Mouse (Mus musculus) neural tube, embryonic 15.5 days (tissue): ENCODE data around the gene Xdh. TPM values are rescaled to one million over a fixed set of nuclear protein-coding genes. Genes with fewer than 3 reads are reported as not detected.

ENCODE experiments used
- ATAC-seq: fragments of 200-750 bp; cut with Nextera tagmentation; 2 replicates; pipeline ENCODE4 v1.8.0; 2017; ENCODE audit warnings: mild to moderate bottlenecking, moderate TSS enrichment, moderate library complexity; ENCODE audit not compliant: low FRiP score
- H3K27ac ChIP-seq: fragments of 300-500 bp; sonication (generic); replicated peaks from 2 replicates; pipeline ENCODE4 v1.5.1; 2015; ENCODE audit warnings: mild to moderate bottlenecking, inconsistent platforms
- H3K27me3 ChIP-seq: fragments of 300-500 bp; sonication (generic); replicated peaks from 2 replicates; pipeline ENCODE4 v1.6.1; 2015; ENCODE audit warnings: inconsistent platforms
- H3K36me3 ChIP-seq: fragments of 300-500 bp; sonication (generic); 2 replicates; pipeline ENCODE4 v1.6.1; 2015; ENCODE audit warnings: inconsistent platforms
- H3K4me1 ChIP-seq: fragments of 300-500 bp; sonication (generic); 2 replicates; pipeline ENCODE4 v1.6.1; 2015; ENCODE audit warnings: inconsistent platforms
- H3K4me2 ChIP-seq: fragments of 300-500 bp; sonication (generic); 2 replicates; pipeline ENCODE4 v1.6.1; 2015; ENCODE audit warnings: inconsistent platforms, mild to moderate bottlenecking, moderate library complexity
- H3K4me3 ChIP-seq: fragments of 300-500 bp; sonication (generic); replicated peaks from 2 replicates; pipeline ENCODE4 v1.5.1; 2015; ENCODE audit warnings: mild to moderate bottlenecking, inconsistent platforms
- H3K9ac ChIP-seq: fragments of 300-500 bp; sonication (generic); replicated peaks from 2 replicates; pipeline ENCODE4 v1.6.1; 2015; ENCODE audit warnings: mild to moderate bottlenecking, inconsistent platforms
- H3K9me3 ChIP-seq: fragments of 300-500 bp; sonication (generic); replicated peaks from 2 replicates; pipeline ENCODE4 v1.6.1; 2016; ENCODE audit warnings: inconsistent platforms
- WGBS: fragments of 180-500 bp; shearing (Covaris S2); methylation state at CpG from one replicate; pipeline ENCODE4 v1.1.7; 2015; ENCODE audit warnings: mixed read lengths; 5-methylcytosine and 5-hydroxymethylcytosine counted together
- polyA plus RNA-seq: library from polyadenylated mRNA; unstranded; fragments of >200 nt; fragmentation: Nextera tagmentation; extraction: Ambion mirVana; gene quantifications from 2 replicates; pipeline ENCODE4 v1.2.1, GENCODE M21; 2015

Xdh gene
- polyA plus RNA-seq = 0.47 and 1.5 TPM in 2 replicates

GRCm38 (mm10) chr17:73950062-73950735 lies at the start of gene Xdh:
Gene Xdh (minus strand): TSS chr17:73950196.
- no peak within 1 kb of the TSS for H3K9ac ChIP-seq
- no peaks in the 10 kb centered on the region for H3K9me3 ChIP-seq
- no peaks in the 10 kb centered on the region for H3K4me1 ChIP-seq
- H3K4me3 ChIP-seq = no peak within 1 kb of the TSS
- H3K4me2 ChIP-seq = no peak within 1 kb of the TSS
- H3K27ac ChIP-seq = no peak within 1 kb of the TSS
- H3K27me3 ChIP-seq = no peaks in the 10 kb centered on the region
- 91% methylated on average over 13 of the region's 13 CpGs for WGBS
- ATAC-seq = no peak
- H3K36me3 ChIP-seq = no peaks in the 10 kb centered on the region

- H3K4me2 ChIP-seq = no peak overlapping the region
- H3K4me3 ChIP-seq = no peak overlapping the region
- H3K27ac ChIP-seq = no peak overlapping the region
- WGBS = 90% methylated on average over 13 of the region's 13 CpGs
- ATAC-seq = no peak
- H3K4me1 ChIP-seq = no peaks in the 10 kb centered on the region
- H3K27me3 ChIP-seq = no peaks in the 10 kb centered on the region
- no peaks in the 10 kb centered on the region for H3K36me3 ChIP-seq
- H3K9me3 ChIP-seq = no peaks in the 10 kb centered on the region
- H3K9ac ChIP-seq = no peak overlapping the region
Measured at GRCm38 (mm10) chr17:73995907-73996645, 46.1 kb upstream of the Xdh start.

- Histone ChIP-seq H3K27ac (no peak overlapping the region), H3K9ac (no peak overlapping the region), H3K4me3 (no peak overlapping the region), H3K9me3 (no peaks in the 10 kb centered on the region), H3K4me2 (no peak overlapping the region), H3K27me3 (no peaks in the 10 kb centered on the region), H3K36me3 (no peaks in the 10 kb centered on the region), H3K4me1 (no peaks in the 10 kb centered on the region)
- ATAC-seq = no peak
- 90% methylated on average over 4 of the region's 4 CpGs for WGBS
Measured at GRCm38 (mm10) chr17:73991264-73991663, 41.3 kb upstream of the Xdh start.

- H3K27ac ChIP-seq = no peak overlapping the region
- H3K9me3 ChIP-seq = no peaks in the 10 kb centered on the region
- ATAC-seq = no peak
- no peak overlapping the region for H3K4me2 ChIP-seq
- WGBS = 85% methylated on average over 2 of the region's 2 CpGs
- H3K9ac ChIP-seq = no peak overlapping the region
- H3K4me3 ChIP-seq = no peak overlapping the region
- no peaks in the 10 kb centered on the region for H3K27me3 ChIP-seq
- H3K4me1 ChIP-seq = no peaks in the 10 kb centered on the region
- no peaks in the 10 kb centered on the region for H3K36me3 ChIP-seq
Measured at GRCm38 (mm10) chr17:73986571-73986970, 36.6 kb upstream of the Xdh start.

GRCm38 (mm10) chr17:73985936-73986335 lies 35.9 kb upstream of the Xdh start:
- Histone ChIP-seq H3K27ac (no peak overlapping the region), H3K4me2 (no peak overlapping the region), H3K9me3 (no peaks in the 10 kb centered on the region), H3K36me3 (no peaks in the 10 kb centered on the region), H3K4me3 (no peak overlapping the region), H3K9ac (no peak overlapping the region), H3K27me3 (no peaks in the 10 kb centered on the region), H3K4me1 (no peaks in the 10 kb centered on the region)
- WGBS = 89% methylated on average over 4 of the region's 4 CpGs
- no peak for ATAC-seq

GRCm38 (mm10) chr17:73984508-73984907 lies 34.5 kb upstream of the Xdh start:
- Histone ChIP-seq H3K4me2 (no peak overlapping the region), H3K27ac (no peak overlapping the region), H3K27me3 (no peaks in the 10 kb centered on the region), H3K4me3 (no peak overlapping the region), H3K36me3 (no peaks in the 10 kb centered on the region), H3K9ac (no peak overlapping the region), H3K4me1 (no peaks in the 10 kb centered on the region), H3K9me3 (no peaks in the 10 kb centered on the region)
- no peak for ATAC-seq
- 27% methylated on average over 4 of the region's 4 CpGs for WGBS

GRCm38 (mm10) chr17:73982871-73983270 lies 32.9 kb upstream of the Xdh start:
- no peak for ATAC-seq
- WGBS = 85% methylated on average over 1 of the region's 1 CpGs
- no peaks in the 10 kb centered on the region for H3K4me1 ChIP-seq
- no peaks in the 10 kb centered on the region for H3K36me3 ChIP-seq
- H3K4me3 ChIP-seq = no peak overlapping the region
- H3K9me3 ChIP-seq = no peaks in the 10 kb centered on the region
- no peak overlapping the region for H3K27ac ChIP-seq
- H3K9ac ChIP-seq = no peak overlapping the region
- H3K4me2 ChIP-seq = no peak overlapping the region
- no peaks in the 10 kb centered on the region for H3K27me3 ChIP-seq

GRCm38 (mm10) chr17:73976066-73976465 lies 26.1 kb upstream of the Xdh start:
- no peaks in the 10 kb centered on the region for H3K4me1 ChIP-seq
- no peak for ATAC-seq
- no peak overlapping the region for H3K4me3 ChIP-seq
- H3K27ac ChIP-seq = no peak overlapping the region
- H3K9me3 ChIP-seq = no peaks in the 10 kb centered on the region
- H3K4me2 ChIP-seq = no peak overlapping the region
- no peaks in the 10 kb centered on the region for H3K27me3 ChIP-seq
- H3K36me3 ChIP-seq = no peaks in the 10 kb centered on the region
- no peak overlapping the region for H3K9ac ChIP-seq

GRCm38 (mm10) chr17:73972648-73973047 lies 22.7 kb upstream of the Xdh start:
- Histone ChIP-seq H3K4me3 (no peak overlapping the region), H3K36me3 (no peaks in the 10 kb centered on the region), H3K4me2 (no peak overlapping the region), H3K27me3 (no peaks in the 10 kb centered on the region), H3K27ac (no peak overlapping the region), H3K4me1 (no peaks in the 10 kb centered on the region), H3K9me3 (no peaks in the 10 kb centered on the region), H3K9ac (no peak overlapping the region)
- 90% methylated on average over 11 of the region's 11 CpGs for WGBS
- no peak for ATAC-seq

- ATAC-seq = no peak
- H3K4me3 ChIP-seq = no peak overlapping the region
- no peak overlapping the region for H3K4me2 ChIP-seq
- H3K4me1 ChIP-seq = no peaks in the 10 kb centered on the region
- no peaks in the 10 kb centered on the region for H3K9me3 ChIP-seq
- H3K36me3 ChIP-seq = no peaks in the 10 kb centered on the region
- no peak overlapping the region for H3K27ac ChIP-seq
- 81% methylated on average over 4 of the region's 4 CpGs for WGBS
- H3K9ac ChIP-seq = no peak overlapping the region
- H3K27me3 ChIP-seq = no peaks in the 10 kb centered on the region
Measured at GRCm38 (mm10) chr17:73971291-73971690, 21.3 kb upstream of the Xdh start.

- WGBS = 72% methylated on average over 3 of the region's 3 CpGs
Measured at GRCm38 (mm10) chr17:73970361-73971027, 20.5 kb upstream of the Xdh start.

GRCm38 (mm10) chr17:73964856-73965255 lies 14.9 kb upstream of the Xdh start:
- no peak for ATAC-seq
- Histone ChIP-seq H3K4me1 (no peaks in the 10 kb centered on the region), H3K4me3 (no peak overlapping the region), H3K9ac (no peak overlapping the region), H3K36me3 (no peaks in the 10 kb centered on the region), H3K9me3 (no peaks in the 10 kb centered on the region), H3K4me2 (no peak overlapping the region), H3K27me3 (no peaks in the 10 kb centered on the region), H3K27ac (no peak overlapping the region)
- 91% methylated on average over 9 of the region's 9 CpGs for WGBS

More at GRCm38 (mm10) chr17:73970361-73971027, 20.5 kb upstream of the Xdh start:
- no peaks in the 10 kb centered on the region for H3K27me3 ChIP-seq
- no peak overlapping the region for H3K4me3 ChIP-seq
- no peak overlapping the region for H3K27ac ChIP-seq
- H3K4me1 ChIP-seq = no peaks in the 10 kb centered on the region
- no peak overlapping the region for H3K4me2 ChIP-seq
- H3K36me3 ChIP-seq = no peaks in the 10 kb centered on the region
- no peak overlapping the region for H3K9ac ChIP-seq
- H3K9me3 ChIP-seq = no peaks in the 10 kb centered on the region
- ATAC-seq = no peak
